Mouse (Mus musculus) stomach, postnatal 0 days (tissue): ENCODE measurements at regions not wholly inside any gene's neighbourhood (a gene's known extent, or its start where the extent isn't known, plus 50 kb on each side); places are given as distances from the start of the nearest gene placed in this dataset.

Source experiments
- ATAC-seq: fragments of 200-750 bp; cut with Nextera tagmentation; 2 replicates; pipeline ENCODE4 v1.8.0; 2017; ENCODE audit not compliant: low FRiP score, low TSS enrichment
- DNase-seq: peaks from one replicate; pipeline ENCODE4 v3.0.0-alpha.2; 2016; ENCODE audit warnings: low spot score
- H3K27ac ChIP-seq: fragments of 300-500 bp; sonication (generic); replicated peaks from 2 replicates; pipeline ENCODE4 v1.5.1; 2014; ENCODE audit warnings: mild to moderate bottlenecking, control low read depth
- H3K27me3 ChIP-seq: fragments of 300-500 bp; sonication (generic); 2 replicates; pipeline ENCODE4 v1.6.1; 2014; ENCODE audit warnings: low read length; ENCODE audit not compliant: control insufficient read depth, insufficient read depth
- H3K36me3 ChIP-seq: fragments of 300-500 bp; sonication (generic); 2 replicates; pipeline ENCODE4 v1.6.1; 2014; ENCODE audit warnings: low read length, mixed read lengths; ENCODE audit not compliant: control insufficient read depth, insufficient read depth
- H3K4me1 ChIP-seq: fragments of 300-500 bp; sonication (generic); replicated peaks from 2 replicates; pipeline ENCODE4 v1.6.1; 2014; ENCODE audit warnings: antibody characterized with exemption; ENCODE audit not compliant: control insufficient read depth, insufficient read depth
- H3K4me2 ChIP-seq: fragments of 300-500 bp; sonication (generic); replicated peaks from 2 replicates; pipeline ENCODE4 v1.6.1; 2014; ENCODE audit warnings: low read depth, mild to moderate bottlenecking, control low read depth, moderate library complexity
- H3K4me3 ChIP-seq: fragments of 300-500 bp; sonication (generic); 2 replicates; pipeline ENCODE4 v1.5.1; 2014; ENCODE audit warnings: low read depth, low read length, control low read depth
- H3K9ac ChIP-seq: fragments of 300-500 bp; sonication (generic); 2 replicates; pipeline ENCODE4 v1.6.1; 2014; ENCODE audit warnings: mild to moderate bottlenecking, low read length, control low read depth, mixed read lengths
- H3K9me3 ChIP-seq: fragments of 300-500 bp; sonication (generic); 2 replicates; pipeline ENCODE4 v1.6.1; 2016; ENCODE audit warnings: low read length; ENCODE audit not compliant: control insufficient read depth
- CTCF ChIP-seq: IDR thresholded peaks from 2 replicates; pipeline ENCODE4 v1.5.1; 2016; ENCODE audit warnings: antibody characterized with exemption, low read depth, mild to moderate bottlenecking, moderate library complexity
- EP300 ChIP-seq: optimal IDR thresholded peaks from 2 replicates; pipeline ENCODE3; 2016; ENCODE audit warnings: antibody characterized with exemption
- WGBS: fragments of 180-500 bp; shearing (Covaris S2); extraction: QIAGEN DNeasy Blood & Tissue Kit; methylation state at CpG from one replicate; pipeline ENCODE4 v1.1.7; 2014; 5-methylcytosine and 5-hydroxymethylcytosine counted together

- H3K9me3 ChIP-seq, result no peaks in the 10 kb centered on the region
- no peaks in the 10 kb centered on the region for H3K4me1 ChIP-seq
- H3K36me3 ChIP-seq, result no peaks in the 10 kb centered on the region
- H3K4me2 ChIP-seq, result no peak overlapping the region
- no peak overlapping the region for H3K9ac ChIP-seq
- ATAC-seq, result no peak
- no peak for DNase-seq
- no peaks in the 10 kb centered on the region for H3K27me3 ChIP-seq
- H3K4me3 ChIP-seq, result no peak overlapping the region
- TF ChIP-seq CTCF, result no peak
- TF ChIP-seq EP300, result no peak
- WGBS, result 80% methylated on average over 9 of the region's 9 CpGs
- no peak overlapping the region for H3K27ac ChIP-seq
Measured at GRCm38 (mm10) chr1:137129116-137129515, 168.9 kb upstream of the Nr5a2 start.

GRCm38 (mm10) chr1:137117866-137118265 is 157.6 kb upstream of the Nr5a2 start:
- Histone ChIP-seq H3K4me1 (no peaks in the 10 kb centered on the region), H3K27me3 (no peaks in the 10 kb centered on the region), H3K9ac (no peak overlapping the region), H3K36me3 (no peaks in the 10 kb centered on the region), H3K27ac (no peak overlapping the region), H3K9me3 (no peaks in the 10 kb centered on the region), H3K4me3 (no peak overlapping the region), H3K4me2 (no peak overlapping the region)
- no peak for ATAC-seq
- 79% methylated on average over 3 of the region's 3 CpGs for WGBS
- DNase-seq, result no peak
- peak; percentile 59 for TF ChIP-seq CTCF
- TF ChIP-seq EP300, result no peak

- Histone ChIP-seq H3K27ac (no peak overlapping the region), H3K4me3 (no peak overlapping the region), H3K27me3 (no peaks in the 10 kb centered on the region), H3K4me2 (no peak overlapping the region), H3K9me3 (no peaks in the 10 kb centered on the region), H3K9ac (no peak overlapping the region), H3K36me3 (no peaks in the 10 kb centered on the region), H3K4me1 (no peaks in the 10 kb centered on the region)
- ATAC-seq, result no peak
- 90% methylated on average over 2 of the region's 2 CpGs for WGBS
- TF ChIP-seq EP300, result no peak
- TF ChIP-seq CTCF, result no peak
- no peak for DNase-seq
Measured at GRCm38 (mm10) chr1:137106444-137106843, 146.2 kb upstream of the Nr5a2 start.

GRCm38 (mm10) chr1:137091762-137092161 is 131.5 kb upstream of the Nr5a2 start:
- ATAC-seq (no peak), DNase-seq (no peak)
- no peak overlapping the region for H3K9ac ChIP-seq
- H3K36me3 ChIP-seq, result no peaks in the 10 kb centered on the region
- no peak overlapping the region for H3K4me3 ChIP-seq
- H3K4me2 ChIP-seq, result no peak overlapping the region
- no peaks in the 10 kb centered on the region for H3K9me3 ChIP-seq
- no peak for TF ChIP-seq EP300
- no peak for TF ChIP-seq CTCF
- no peaks in the 10 kb centered on the region for H3K4me1 ChIP-seq
- H3K27me3 ChIP-seq, result no peaks in the 10 kb centered on the region
- no peak overlapping the region for H3K27ac ChIP-seq
- 24% methylated on average over 9 of the region's 9 CpGs for WGBS

GRCm38 (mm10) chr1:137088148-137088547 is 127.9 kb upstream of the Nr5a2 start:
- no peak overlapping the region for H3K4me3 ChIP-seq
- H3K9ac ChIP-seq, result no peak overlapping the region
- no peaks in the 10 kb centered on the region for H3K4me1 ChIP-seq
- no peaks in the 10 kb centered on the region for H3K9me3 ChIP-seq
- no peak overlapping the region for H3K4me2 ChIP-seq
- no peaks in the 10 kb centered on the region for H3K27me3 ChIP-seq
- 54% methylated on average over 10 of the region's 10 CpGs for WGBS
- no peak for ATAC-seq
- TF ChIP-seq CTCF, result no peak
- TF ChIP-seq EP300, result no peak
- no peaks in the 10 kb centered on the region for H3K36me3 ChIP-seq
- no peak overlapping the region for H3K27ac ChIP-seq
- no peak for DNase-seq

- H3K27me3 ChIP-seq, result no peaks in the 10 kb centered on the region
- no peak overlapping the region for H3K27ac ChIP-seq
- no peak for DNase-seq
- ATAC-seq, result no peak
- no peaks in the 10 kb centered on the region for H3K36me3 ChIP-seq
- TF ChIP-seq EP300 (no peak), CTCF (no peak)
- no peak overlapping the region for H3K4me2 ChIP-seq
- no peaks in the 10 kb centered on the region for H3K4me1 ChIP-seq
- H3K9me3 ChIP-seq, result no peaks in the 10 kb centered on the region
- 88% methylated on average over 3 of the region's 3 CpGs for WGBS
- H3K9ac ChIP-seq, result no peak overlapping the region
- H3K4me3 ChIP-seq, result no peak overlapping the region
Measured at GRCm38 (mm10) chr1:137086766-137087165, 126.5 kb upstream of the Nr5a2 start.
